19 mouse cellular contexts compared by ENCODE assay signal in the genomic region with DNA sequence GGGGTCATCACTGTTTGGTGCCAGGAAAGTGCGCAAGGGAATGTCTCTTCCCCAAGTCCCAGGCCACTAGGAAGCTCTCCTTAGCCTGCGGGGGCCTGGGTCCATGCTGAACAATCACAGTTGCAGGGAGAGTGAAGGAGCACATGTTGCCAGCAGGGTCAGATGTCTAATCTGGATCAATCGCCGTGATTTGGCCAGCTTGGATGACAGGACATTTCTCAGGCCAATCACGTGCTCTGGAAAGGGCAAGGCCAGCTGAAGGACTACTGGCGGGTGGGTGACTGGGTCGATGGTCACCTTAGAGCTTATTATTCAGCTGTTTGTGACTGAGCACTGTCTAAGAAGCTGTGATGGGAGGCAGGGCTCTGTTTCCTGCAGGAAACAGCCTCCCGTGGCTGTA. TPM values are rescaled to one million over a fixed set of nuclear protein-coding genes. Genes with fewer than 3 reads are reported as not detected.
A peak's percentile ranks its signal among the peaks of the same experiment; 100 is the strongest.
DNase-seq lines count a peak whose midpoint lies in the region; ATAC-seq and TF ChIP-seq lines count a peak whose summit lies in the region.
"Had no signal": no experiment of that assay in that cellular context is flagged by ENCODE, and none has a peak within 500 bp of the region (broad histone marks: within the 10 kb centered on the region; RNA-seq: fewer than 3 reads in every experiment).

No protein-coding gene starts in this region.

- peak; percentile 34 to 36 for DNase-seq in cerebellum, postnatal 10 days
- no peak for DNase-seq in cerebellum, adult 2 months
- no peak for DNase-seq in liver, postnatal 0 days
- DNase-seq in adrenal gland, postnatal 10 days = peak; percentile 66
- no peak for DNase-seq in left cerebral cortex, adult 9 months (ENCODE audit: low spot score in 2 of 2)
- no peak for DNase-seq in layer of hippocampus, postnatal 25 days (ENCODE audit: extremely low spot score in 1 of 2, low spot score in 1 of 2)
- DNase-seq: B cell, adult 2 months; heart, adult 18-20 months; heart, postnatal 10 days; heart, postnatal 4 days had no signal

- H3ac ChIP-seq in myocyte (ENCODE audit: control insufficient read depth, insufficient read length) = no peak overlapping the region

- no peaks in the 10 kb centered on the region for H3K27me3 ChIP-seq in cerebellum, adult 2 months (ENCODE audit: control insufficient read depth, insufficient read depth, low read length)
- H3K27me3 ChIP-seq in liver, postnatal 0 days (ENCODE audit: insufficient read depth, low read length) = no peaks in the 10 kb centered on the region
- peaks cover 5% of the 10 kb centered on the region for H3K27me3 ChIP-seq in liver, embryonic 12.5 days (replicated peaks)
- H3K27me3 ChIP-seq in myocyte (ENCODE audit: control insufficient read depth, insufficient read depth, insufficient read length) = peaks cover 13% of the 10 kb centered on the region

- H3K36me3 ChIP-seq in liver, postnatal 0 days (replicated peaks; ENCODE audit: insufficient read depth, low read length) = no peaks in the 10 kb centered on the region
- H3K36me3 ChIP-seq in liver, embryonic 12.5 days = no peaks in the 10 kb centered on the region
- no peaks in the 10 kb centered on the region for H3K36me3 ChIP-seq in myocyte (ENCODE audit: control insufficient read depth, insufficient read depth)
- H3K36me3 ChIP-seq: embryonic facial prominence, embryonic 10.5 days; heart, embryonic 10.5 days; hindbrain, embryonic 12.5 days had no signal

- H3K4me1 ChIP-seq in cerebellum, adult 2 months (ENCODE audit: control insufficient read depth, insufficient read depth, low read length) = peaks cover 34% of the 10 kb centered on the region
- H3K4me1 ChIP-seq in liver, postnatal 0 days (ENCODE audit: insufficient read depth) = no peaks in the 10 kb centered on the region
- H3K4me1 ChIP-seq in liver, embryonic 12.5 days = no peaks in the 10 kb centered on the region
- H3K4me1 ChIP-seq: embryonic facial prominence, embryonic 10.5 days; forebrain, embryonic 13.5 days; hindbrain, embryonic 12.5 days had no signal

- no peak overlapping the region for H3K4me2 ChIP-seq in liver, postnatal 0 days (ENCODE audit: low read depth, low read length)
- no peak overlapping the region for H3K4me2 ChIP-seq in liver, embryonic 12.5 days
- peak overlapping the region; percentile 9 for H3K4me2 ChIP-seq in myocyte (ENCODE audit: low read depth)
- H3K4me2 ChIP-seq: forebrain, embryonic 13.5 days; hindbrain, embryonic 12.5 days had no signal

- TF ChIP-seq POLR2A in cerebellum, adult 2 months (IDR thresholded peaks at IDR 0.05; ENCODE audit: borderline replicate concordance, insufficient read depth, low read length) = no peak
- no peak for TF ChIP-seq POLR2A in myocyte (IDR thresholded peaks at IDR 0.05; ENCODE audit: insufficient read length, low read depth)

- TF ChIP-seq CTCF in cerebellum, adult 2 months (IDR thresholded peaks at IDR 0.05; ENCODE audit: borderline replicate concordance, insufficient read depth, low read depth, low read length) = no peak
- TF ChIP-seq CTCF in liver, postnatal 0 days (IDR thresholded peaks at IDR 0.05; ENCODE audit: low read depth) = no peak

- H3K79me2 ChIP-seq in myocyte (ENCODE audit: control insufficient read depth, insufficient read depth) = no peaks in the 10 kb centered on the region

- no peak overlapping the region for H3K4me3 ChIP-seq in cerebellum, adult 2 months (replicated peaks; ENCODE audit: insufficient read depth, low read depth, low read length)
- H3K4me3 ChIP-seq in liver, postnatal 0 days (ENCODE audit: low read depth, low read length) = no peak overlapping the region
- no peak overlapping the region for H3K4me3 ChIP-seq in liver, embryonic 12.5 days
- H3K4me3 ChIP-seq in myocyte = no peak overlapping the region
- H3K4me3 ChIP-seq: embryonic facial prominence, embryonic 10.5 days; forebrain, embryonic 13.5 days; heart, embryonic 10.5 days; hindbrain, embryonic 12.5 days had no signal

- H3K9me3 ChIP-seq in liver, postnatal 0 days (ENCODE audit: low read length) = no peaks in the 10 kb centered on the region
- H3K9me3 ChIP-seq in liver, embryonic 12.5 days (replicated peaks) = no peaks in the 10 kb centered on the region
- H3K9me3 ChIP-seq: embryonic facial prominence, embryonic 10.5 days; forebrain, embryonic 13.5 days; heart, embryonic 10.5 days; hindbrain, embryonic 12.5 days had no signal

- WGBS in cerebellum, adult 2 months = 60% methylated on average over 8 of the region's 8 CpGs
- 42% methylated on average over 8 of the region's 8 CpGs for WGBS in liver, postnatal 0 days (ENCODE audit: insufficient replicate concordance)
- 39% methylated on average over 8 of the region's 8 CpGs for WGBS in liver, embryonic 12.5 days (ENCODE audit: insufficient replicate concordance)

- no peak overlapping the region for H3K27ac ChIP-seq in cerebellum, adult 2 months (ENCODE audit: insufficient read depth, low read length)
- H3K27ac ChIP-seq in liver, postnatal 0 days (ENCODE audit: low read depth) = no peak overlapping the region
- no peak overlapping the region for H3K27ac ChIP-seq in liver, embryonic 12.5 days
- H3K27ac ChIP-seq: embryonic facial prominence, embryonic 10.5 days; forebrain, embryonic 13.5 days; heart, embryonic 10.5 days; hindbrain, embryonic 12.5 days; hindbrain, postnatal 0 days had no signal

- TF ChIP-seq EP300 in liver, postnatal 0 days (IDR thresholded peaks at IDR 0.05; ENCODE audit: low read depth) = no peak

- H3K9ac ChIP-seq in liver, postnatal 0 days (replicated peaks) = no peak overlapping the region
- H3K9ac ChIP-seq in liver, embryonic 12.5 days = no peak overlapping the region
- H3K9ac ChIP-seq: forebrain, embryonic 13.5 days; hindbrain, embryonic 12.5 days had no signal

- peak; percentile 54; the same call in 1 of the 2 replicates for ATAC-seq in liver, postnatal 0 days
- no peak for ATAC-seq in liver, embryonic 12.5 days
- ATAC-seq: CD4-positive, CD25-positive, alpha-beta regulatory T cell, adult 4 months; forebrain, embryonic 13.5 days; hindbrain, postnatal 0 days had no signal

TF ChIP-seq in myocyte, 11 proteins besides CTCF, POLR2A, EP300 and RAD21:
- TF ChIP-seq POLR2AphosphoS2 (IDR thresholded peaks at IDR 0.05; ENCODE audit: insufficient read length, low read depth) (no peak), MAX (IDR thresholded peaks at IDR 0.05; ENCODE audit: low read depth) (no peak), CEBPB (IDR thresholded peaks at IDR 0.05; ENCODE audit: insufficient read depth, poor library complexity, severe bottlenecking) (no peak), USF1 (IDR thresholded peaks at IDR 0.05; ENCODE audit: low read depth) (no peak)

RNA-seq across cellular contexts. Expression of gene Nagpa, which starts 19.7 kb away (rescaled TPM):
- polyA plus RNA-seq in cerebellum, adult 2 months (2012; rRNA removed) = 21.1 and 21.3 TPM in 2 replicates
- 7.3 and 7.7 TPM in 2 replicates for polyA plus RNA-seq in liver, postnatal 0 days (2015; fragmentation: Nextera tagmentation; extraction: Ambion mirVana)
- polyA plus RNA-seq in liver, embryonic 12.5 days (2016; fragmentation: Nextera tagmentation; extraction: Ambion mirVana) = 19.3 and 19.4 TPM in 2 replicates
- total RNA-seq in adrenal gland, postnatal 10 days (2021) = 10 to 100 TPM; 19.3 to 20.2 TPM
- polyA plus RNA-seq in myocyte (2012; fragmentation: generic; extraction: Trizol) = 12.0 TPM
- total RNA-seq in layer of hippocampus, postnatal 25 days (2021) = 10 to 100 TPM in 1 of 2 experiments, 1 to 10 TPM in 1; 9.7 to 12.9 TPM

RNA-seq across cellular contexts. Expression of gene Sec14l5, which starts 37.2 kb away (rescaled TPM):
- 19.6 and 25.4 TPM in 2 replicates for polyA plus RNA-seq in cerebellum, adult 2 months (2012; rRNA removed)
- polyA plus RNA-seq in liver, postnatal 0 days (2015; fragmentation: Nextera tagmentation; extraction: Ambion mirVana) = 0.04 TPM in 1 of 2 replicates, not detected in the other
- not detected in 2 replicates for polyA plus RNA-seq in liver, embryonic 12.5 days (2016; fragmentation: Nextera tagmentation; extraction: Ambion mirVana)
- under 1 TPM; 0.39 to 0.76 TPM for total RNA-seq in adrenal gland, postnatal 10 days (2021)
- 0.05 TPM for polyA plus RNA-seq in myocyte (2012; fragmentation: generic; extraction: Trizol)
- 1 to 10 TPM; 5.8 to 6.7 TPM for total RNA-seq in layer of hippocampus, postnatal 25 days (2021)
- total RNA-seq: MEL had no signal
- polyA plus RNA-seq: CD4-positive, CD25-positive, alpha-beta regulatory T cell, adult 4 months; heart, embryonic 10.5 days had no signal

RNA-seq across cellular contexts. Expression of gene AU021092, which starts 38.0 kb away (rescaled TPM):
- polyA plus RNA-seq in cerebellum, adult 2 months (2012; rRNA removed) = 5.5 and 6.1 TPM in 2 replicates
- 1.8 and 2.4 TPM in 2 replicates for polyA plus RNA-seq in liver, postnatal 0 days (2015; fragmentation: Nextera tagmentation; extraction: Ambion mirVana)
- 0.43 and 0.57 TPM in 2 replicates for polyA plus RNA-seq in liver, embryonic 12.5 days (2016; fragmentation: Nextera tagmentation; extraction: Ambion mirVana)
- 10 to 100 TPM; 13.5 to 14.8 TPM for total RNA-seq in adrenal gland, postnatal 10 days (2021)
- 1.3 TPM for polyA plus RNA-seq in myocyte (2012; fragmentation: generic; extraction: Trizol)
- total RNA-seq in layer of hippocampus, postnatal 25 days (2021) = 1 to 10 TPM; 4.8 to 5.9 TPM
- total RNA-seq: MEL had no signal
- polyA plus RNA-seq: CD4-positive, CD25-positive, alpha-beta regulatory T cell, adult 4 months had no signal

RNA-seq across cellular contexts. Expression of gene Alg1, which starts 49.3 kb away (rescaled TPM):
- 65.3 and 70.6 TPM in 2 replicates for polyA plus RNA-seq in cerebellum, adult 2 months (2012; rRNA removed)
- polyA plus RNA-seq in liver, postnatal 0 days (2015; fragmentation: Nextera tagmentation; extraction: Ambion mirVana) = 16.3 and 16.9 TPM in 2 replicates
- 17.3 and 18.5 TPM in 2 replicates for polyA plus RNA-seq in liver, embryonic 12.5 days (2016; fragmentation: Nextera tagmentation; extraction: Ambion mirVana)
- total RNA-seq in adrenal gland, postnatal 10 days (2021) = 10 to 100 TPM; 28.1 to 28.7 TPM
- 46.8 TPM for polyA plus RNA-seq in myocyte (2012; fragmentation: generic; extraction: Trizol)
- 10 to 100 TPM; 27.1 to 31.7 TPM for total RNA-seq in layer of hippocampus, postnatal 25 days (2021)

RNA-seq across cellular contexts. Expression of gene Ppl, which starts 51.9 kb away (rescaled TPM):
- 0.87 and 0.88 TPM in 2 replicates for polyA plus RNA-seq in cerebellum, adult 2 months (2012; rRNA removed)
- 0.39 and 0.54 TPM in 2 replicates for polyA plus RNA-seq in liver, postnatal 0 days (2015; fragmentation: Nextera tagmentation; extraction: Ambion mirVana)
- 0.32 and 0.35 TPM in 2 replicates for polyA plus RNA-seq in liver, embryonic 12.5 days (2016; fragmentation: Nextera tagmentation; extraction: Ambion mirVana)
- 1 to 10 TPM; 2.0 to 2.3 TPM for total RNA-seq in adrenal gland, postnatal 10 days (2021)
- 0.02 TPM for polyA plus RNA-seq in myocyte (2012; fragmentation: generic; extraction: Trizol)
- 1 to 10 TPM; 1.3 to 1.6 TPM for total RNA-seq in layer of hippocampus, postnatal 25 days (2021)
- total RNA-seq: MEL had no signal

Comparison
In these comparisons a context has a peak if more than half of its experiments do, and no peak if none do; other contexts are left out.
1. DNase-seq: peak in cerebellum, postnatal 10 days (2 of 2) and adrenal gland, postnatal 10 days (single experiment); none in cerebellum, adult 2 months (0 of 2), liver, postnatal 0 days (single experiment), left cerebral cortex, adult 9 months (0 of 2) and layer of hippocampus, postnatal 25 days (0 of 2).
2. RNA of gene Sec14l5, which starts 37.2 kb away (polyA plus RNA-seq): 19.6 to 25.4 TPM in cerebellum, adult 2 months; 0.05 TPM in myocyte (single experiment), 0.04 TPM in liver, postnatal 0 days and not detected in liver, embryonic 12.5 days; every median in the first group is over 10 times any median in the second.